Mouse (Mus musculus) heart, adult 2 months (tissue): ENCODE data around the gene Zfp804b.

ENCODE experiments used
- CTCF ChIP-seq: fragments of 200-600 bp; IDR thresholded peaks from 2 replicates; pipeline ENCODE4 v1.8.1; 2022; ENCODE audit warnings: antibody characterized with exemption, mild to moderate bottlenecking, moderate library complexity
- EP300 ChIP-seq: fragments of 200-500 bp; IDR thresholded peaks from 2 replicates; pipeline ENCODE4 v1.6.1; 2011; ENCODE audit warnings: low read depth, low read length, control low read depth; ENCODE audit not compliant: insufficient read depth
- POLR2A ChIP-seq: fragments of 200-500 bp; IDR thresholded peaks from 2 replicates; pipeline ENCODE4 v1.6.1; 2011; ENCODE audit warnings: mild to moderate bottlenecking, low read depth, low read length, control low read depth; ENCODE audit not compliant: insufficient read depth

GRCm38 (mm10) chr5:7073936-7074631 lies 270.5 kb downstream of the Zfp804b start:
- TF ChIP-seq EP300 (no peak), POLR2A (no peak), CTCF (no peak)
